Mouse (Mus musculus) heart, embryonic 11.5 days (tissue): ENCODE results near the gene Dpf3. TPM values are rescaled to one million over a fixed set of nuclear protein-coding genes. Genes with fewer than 3 reads are reported as not detected.
A peak's percentile ranks its signal among the peaks of the same experiment; 100 is the strongest.

ENCODE experiments used
- ATAC-seq: fragments of 200-750 bp; cut with Nextera tagmentation; replicated peaks from 2 replicates; pipeline ENCODE4 v1.8.0; 2017; ENCODE audit warnings: moderate library complexity; ENCODE audit not compliant: insufficient number of reproducible peaks, low FRiP score, low TSS enrichment
- H3K27ac ChIP-seq: fragments of 300-500 bp; sonication (generic); 2 replicates; pipeline ENCODE4 v1.5.1; 2014; ENCODE audit warnings: mild to moderate bottlenecking, low read depth, low read length
- H3K27me3 ChIP-seq: fragments of 300-500 bp; sonication (generic); 2 replicates; pipeline ENCODE4 v1.6.1; 2014; ENCODE audit warnings: mild to moderate bottlenecking, low read length, mixed read lengths; ENCODE audit not compliant: control insufficient read depth, insufficient read depth
- H3K36me3 ChIP-seq: fragments of 300-500 bp; sonication (generic); 2 replicates; pipeline ENCODE4 v1.6.1; 2014; ENCODE audit warnings: mild to moderate bottlenecking, low read length, moderate library complexity, mixed read lengths; ENCODE audit not compliant: control insufficient read depth, insufficient read depth
- H3K4me1 ChIP-seq: fragments of 300-500 bp; sonication (generic); 2 replicates; pipeline ENCODE4 v1.6.1; 2014; ENCODE audit warnings: low read length; ENCODE audit not compliant: control insufficient read depth, insufficient read depth
- H3K4me2 ChIP-seq: fragments of 300-500 bp; sonication (generic); 2 replicates; pipeline ENCODE4 v1.6.1; 2014; ENCODE audit warnings: mild to moderate bottlenecking, moderate library complexity
- H3K4me3 ChIP-seq: fragments of 300-500 bp; sonication (generic); 2 replicates; pipeline ENCODE4 v1.5.1; 2014; ENCODE audit warnings: low read depth, low read length
- H3K9ac ChIP-seq: fragments of 300-500 bp; sonication (generic); 2 replicates; pipeline ENCODE4 v1.6.1; 2014; ENCODE audit warnings: mild to moderate bottlenecking, low read depth, low read length, moderate library complexity
- H3K9me3 ChIP-seq: fragments of 300-500 bp; sonication (generic); replicated peaks from 2 replicates; pipeline ENCODE4 v1.6.1; 2016; ENCODE audit warnings: low read length; ENCODE audit not compliant: control insufficient read depth
- WGBS: fragments of 180-500 bp; shearing (Covaris S2); extraction: QIAGEN DNeasy Blood & Tissue Kit; methylation state at CpG from one replicate; pipeline ENCODE4 v1.1.7; 2014; ENCODE audit not compliant: insufficient replicate concordance; 5-methylcytosine and 5-hydroxymethylcytosine counted together
- polyA plus RNA-seq: library from polyadenylated mRNA; unstranded; fragments of >200 nt; fragmentation: Nextera tagmentation; extraction: Ambion mirVana; gene quantifications from 2 replicates; pipeline ENCODE4 v1.2.1, GENCODE M21; 2014

The Dpf3 gene
- polyA plus RNA-seq, 1 experiment from 2014 or later: 29.7 TPM

DNA sequence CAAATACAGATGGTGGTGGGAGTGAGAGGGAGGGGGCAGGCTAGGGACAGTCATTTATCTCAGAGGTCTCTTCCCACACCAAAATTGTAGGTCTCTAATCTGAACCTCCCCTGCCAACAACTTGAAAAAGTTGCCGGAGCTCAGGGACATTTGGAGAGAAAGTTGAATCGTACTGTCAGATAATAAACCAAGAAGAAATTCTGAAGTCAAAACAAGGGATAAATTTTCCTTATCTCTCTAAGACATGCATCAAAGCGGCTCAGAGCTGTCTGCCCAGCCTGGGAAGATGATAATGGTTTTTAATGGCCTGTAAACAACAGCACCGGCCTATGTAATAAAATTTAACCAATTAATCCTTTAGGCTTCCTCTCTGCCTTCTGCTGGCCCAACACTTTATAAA, 59.9 kb downstream of the Dpf3 start:
- Histone ChIP-seq H3K27ac (no peak overlapping the region), H3K36me3 (no peaks in the 10 kb centered on the region), H3K4me1 (peaks cover 59% of the 10 kb centered on the region), H3K9ac (0 out of 2 replicates have a peak overlapping the region, but pooled peaks have one; percentile 3), H3K4me3 (no peak overlapping the region), H3K9me3 (no peaks in the 10 kb centered on the region), H3K4me2 (no peak overlapping the region), H3K27me3 (no peaks in the 10 kb centered on the region)
- WGBS: 26% methylated on average over 4 of the region's 4 CpGs
- ATAC-seq: no peak

DNA sequence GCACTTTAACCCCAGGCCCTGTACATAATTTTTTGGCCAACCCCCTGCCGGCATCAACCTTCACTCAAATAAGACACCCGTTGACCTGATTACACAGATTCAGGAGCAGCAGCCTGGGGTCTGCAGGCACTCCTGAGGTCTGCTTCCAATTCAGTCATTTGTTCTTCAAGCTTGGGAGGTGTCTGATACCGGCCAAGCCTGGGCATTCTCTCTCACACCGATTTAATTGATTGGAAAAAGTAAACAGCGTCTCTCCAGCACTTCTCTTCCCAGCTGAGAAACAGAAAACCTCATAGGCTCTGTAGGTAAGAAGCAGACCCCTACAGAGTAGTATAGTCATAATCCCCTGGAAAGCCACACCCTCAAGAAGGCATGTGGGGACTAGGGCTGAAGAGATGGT, 61.2 kb downstream of the Dpf3 start:
- Histone ChIP-seq H3K4me3 (no peak overlapping the region), H3K27ac (0 out of 2 replicates have a peak overlapping the region, but pooled peaks have one; percentile 85), H3K9ac (no peak overlapping the region), H3K4me1 (peaks cover 55% of the 10 kb centered on the region), H3K9me3 (no peaks in the 10 kb centered on the region), H3K27me3 (no peaks in the 10 kb centered on the region), H3K36me3 (no peaks in the 10 kb centered on the region), H3K4me2 (no peak overlapping the region)
- 45% methylated on average over 5 of the region's 5 CpGs for WGBS
- no peak for ATAC-seq

DNA sequence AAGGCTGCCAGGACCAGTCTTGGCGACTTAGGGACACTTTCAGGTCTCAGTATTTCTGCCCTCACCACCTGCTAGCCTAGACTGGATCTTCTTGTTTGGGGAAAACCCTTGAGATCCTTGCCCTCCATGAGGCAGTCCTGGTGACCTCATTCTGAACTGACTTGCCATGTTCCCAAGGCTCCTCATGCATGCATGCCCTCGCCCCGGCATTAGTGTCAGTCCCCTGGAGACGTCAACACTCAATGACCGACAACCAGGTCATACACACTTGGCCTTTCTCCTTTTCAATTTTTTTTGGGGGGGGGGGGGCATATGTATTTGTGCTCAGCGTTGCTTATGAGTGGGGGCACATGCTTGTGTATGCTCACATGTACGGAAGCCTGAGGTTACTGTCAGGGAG, 61.8 kb downstream of the Dpf3 start:
- no peak for ATAC-seq
- WGBS: 55% methylated on average over 7 of the region's 7 CpGs
- Histone ChIP-seq H3K4me3 (no peak overlapping the region), H3K36me3 (no peaks in the 10 kb centered on the region), H3K27ac (peak overlapping the region; percentile 85; the same call in 1 of the 2 replicates), H3K9me3 (no peaks in the 10 kb centered on the region), H3K9ac (no peak overlapping the region), H3K4me1 (peaks cover 55% of the 10 kb centered on the region), H3K4me2 (no peak overlapping the region; the same call in 1 of the 2 replicates), H3K27me3 (no peaks in the 10 kb centered on the region)

DNA sequence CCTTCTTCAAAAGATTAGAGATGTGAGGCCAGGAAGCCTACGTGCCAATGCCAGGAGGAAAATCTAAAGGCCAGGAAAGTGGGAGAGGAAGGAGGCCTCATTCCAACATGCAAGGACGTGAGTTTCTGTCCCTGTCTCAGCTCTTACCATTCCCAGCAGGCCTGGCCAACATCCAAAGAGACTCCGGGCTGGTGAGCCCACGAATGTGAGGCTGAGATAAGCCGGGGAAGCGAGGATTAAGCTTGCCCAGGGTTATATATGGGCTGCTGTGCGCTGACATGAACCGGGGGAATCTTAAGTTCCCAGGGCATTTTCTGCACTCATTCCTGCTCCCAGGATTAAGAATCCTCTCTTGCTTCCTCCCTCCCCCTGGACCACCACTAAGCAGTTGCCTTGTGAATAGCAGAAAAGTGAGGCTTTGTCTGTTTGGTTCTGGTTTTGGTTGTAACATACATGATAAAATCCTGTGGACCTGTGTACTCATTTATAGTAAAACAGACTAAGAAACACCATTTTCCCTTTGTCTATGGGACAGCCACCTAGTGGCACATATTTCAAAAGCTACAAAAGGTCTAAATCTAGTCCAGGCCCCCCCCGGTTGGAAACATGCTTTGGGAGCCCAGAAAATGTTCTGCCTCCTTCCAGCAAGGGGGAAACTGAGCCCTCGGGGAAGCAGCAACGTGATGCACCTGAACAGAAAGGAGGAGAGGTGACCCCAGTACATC, 62.6 kb downstream of the Dpf3 start:
- ATAC-seq: 0 out of 2 replicates have a peak, but pooled peaks have one; percentile 43
- H3K27me3 ChIP-seq: no peaks in the 10 kb centered on the region
- 0 out of 2 replicates have a peak overlapping the region, but pooled peaks have one; percentile 46 for H3K9ac ChIP-seq
- peak overlapping the region; percentile 53 for H3K4me2 ChIP-seq
- 27% methylated on average over 11 of the region's 11 CpGs for WGBS
- peaks cover 52% of the 10 kb centered on the region for H3K4me1 ChIP-seq
- H3K4me3 ChIP-seq: no peak overlapping the region
- H3K9me3 ChIP-seq: no peaks in the 10 kb centered on the region
- H3K27ac ChIP-seq: peak overlapping the region; percentile 85
- no peaks in the 10 kb centered on the region for H3K36me3 ChIP-seq

DNA sequence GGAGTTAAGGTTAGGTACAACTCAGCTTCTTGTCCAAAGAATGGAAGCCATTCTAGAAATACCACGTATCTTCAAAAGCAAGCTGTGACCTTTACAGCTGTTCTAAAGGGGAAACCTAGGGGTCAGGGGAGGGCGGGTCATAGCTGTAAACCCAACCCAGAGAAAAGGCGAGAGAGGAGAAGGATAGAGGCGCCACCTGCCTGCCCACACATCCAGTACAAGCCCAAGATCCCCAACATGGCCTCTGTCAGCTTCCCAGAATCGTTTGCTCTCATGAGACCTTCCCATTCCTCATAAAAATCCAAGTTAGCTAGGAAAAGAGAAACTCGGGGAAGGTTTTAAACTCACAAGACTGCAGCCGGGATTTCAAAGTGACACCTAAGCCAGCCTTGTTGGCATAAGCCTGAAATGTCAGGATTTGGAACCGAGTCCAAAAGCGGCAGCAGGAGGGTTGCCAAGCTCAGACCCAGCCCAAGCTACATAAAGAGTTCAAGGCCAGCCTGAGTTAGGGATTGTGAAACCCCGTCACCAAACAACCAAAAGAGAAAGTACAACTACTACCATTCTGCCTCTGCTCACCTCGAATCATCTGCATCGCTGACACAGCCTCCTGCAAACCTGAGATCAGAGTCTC, 63.3 kb downstream of the Dpf3 start:
- no peak overlapping the region for H3K4me3 ChIP-seq
- no peaks in the 10 kb centered on the region for H3K9me3 ChIP-seq
- 0 out of 2 replicates have a peak overlapping the region, but pooled peaks have one; percentile 46 for H3K9ac ChIP-seq
- no peaks in the 10 kb centered on the region for H3K27me3 ChIP-seq
- no peaks in the 10 kb centered on the region for H3K36me3 ChIP-seq
- H3K4me2 ChIP-seq: peak overlapping the region; percentile 53
- peak overlapping the region; percentile 85 for H3K27ac ChIP-seq
- no peak for ATAC-seq
- peaks cover 52% of the 10 kb centered on the region for H3K4me1 ChIP-seq
- 60% methylated on average over 12 of the region's 12 CpGs for WGBS

DNA sequence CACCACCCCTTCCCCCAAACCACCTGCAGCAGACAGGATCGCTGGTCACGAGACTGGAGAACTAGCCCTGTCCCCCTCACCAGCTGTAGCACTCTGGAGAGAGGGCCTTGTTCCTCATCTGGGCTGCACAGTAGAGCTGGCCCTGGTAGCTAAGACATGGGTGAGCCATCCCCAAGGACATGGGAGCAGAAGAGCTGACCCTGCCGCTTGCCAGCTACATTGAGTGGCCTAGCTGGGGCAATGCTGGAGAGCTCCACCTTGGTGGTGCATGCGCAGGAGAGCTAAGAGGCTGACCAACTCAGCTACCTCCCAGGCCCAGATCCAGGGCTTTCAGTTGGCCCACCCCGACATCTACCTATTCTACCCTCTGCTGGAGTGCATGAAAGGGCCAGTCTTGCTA, 67.2 kb downstream of the Dpf3 start:
- Histone ChIP-seq H3K4me2 (no peak overlapping the region), H3K36me3 (no peaks in the 10 kb centered on the region), H3K27ac (no peak overlapping the region), H3K9ac (no peak overlapping the region), H3K9me3 (no peaks in the 10 kb centered on the region), H3K27me3 (no peaks in the 10 kb centered on the region), H3K4me1 (peaks cover 21% of the 10 kb centered on the region), H3K4me3 (no peak overlapping the region)
- 86% methylated on average over 5 of the region's 5 CpGs for WGBS
- no peak for ATAC-seq

DNA sequence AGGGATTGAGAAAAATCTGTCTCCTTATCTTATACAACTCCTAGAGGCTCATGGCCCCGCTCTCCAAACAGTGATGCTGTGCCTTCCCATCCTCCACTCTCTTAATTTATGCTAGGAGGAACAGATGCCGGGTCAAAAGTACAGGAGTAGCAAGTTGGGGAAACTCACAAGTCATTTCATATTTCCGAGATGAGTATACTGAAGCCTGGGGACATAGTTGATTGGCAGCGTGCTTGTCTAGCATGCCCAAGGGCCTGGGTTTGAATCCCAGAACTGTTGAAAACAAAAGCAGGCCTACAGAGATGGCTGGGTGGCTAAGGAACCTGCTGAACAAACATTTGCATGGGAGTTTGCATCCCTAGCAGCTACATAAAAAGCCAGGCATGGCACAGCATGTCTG, 72.3 kb downstream of the Dpf3 start:
- Histone ChIP-seq H3K9me3 (no peaks in the 10 kb centered on the region), H3K27me3 (no peaks in the 10 kb centered on the region), H3K4me3 (no peak overlapping the region), H3K9ac (no peak overlapping the region), H3K4me2 (no peak overlapping the region), H3K4me1 (peaks cover 29% of the 10 kb centered on the region), H3K27ac (no peak overlapping the region), H3K36me3 (no peaks in the 10 kb centered on the region)
- no peak for ATAC-seq
- 78% methylated on average over 4 of the region's 4 CpGs for WGBS

DNA sequence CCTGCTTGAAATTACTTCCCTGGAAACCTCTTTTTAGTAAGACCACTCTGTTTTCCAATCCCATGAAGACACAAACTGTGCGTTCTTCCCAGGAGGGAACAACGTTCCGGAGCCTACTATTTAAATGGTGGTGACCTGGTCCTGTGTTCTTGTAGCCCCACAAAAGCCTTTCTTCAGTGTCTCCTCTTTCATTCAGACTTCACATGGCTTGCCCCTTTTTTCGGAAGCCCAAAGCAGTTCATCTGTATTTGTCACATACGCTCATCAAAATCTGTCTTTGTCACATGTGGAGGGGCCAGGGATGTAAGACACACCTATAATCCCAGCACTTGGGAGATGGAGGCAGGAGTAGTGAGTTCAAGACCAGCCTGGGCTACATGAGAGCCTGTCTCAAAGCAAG, 73.8 kb downstream of the Dpf3 start:
- Histone ChIP-seq H3K4me2 (no peak overlapping the region), H3K27me3 (no peaks in the 10 kb centered on the region), H3K4me3 (no peak overlapping the region), H3K27ac (no peak overlapping the region), H3K4me1 (peaks cover 36% of the 10 kb centered on the region), H3K36me3 (no peaks in the 10 kb centered on the region), H3K9ac (no peak overlapping the region), H3K9me3 (no peaks in the 10 kb centered on the region)
- 93% methylated on average over 5 of the region's 5 CpGs for WGBS
- ATAC-seq: no peak
